10 mouse cellular contexts compared by ENCODE assay signal in the genomic region with DNA sequence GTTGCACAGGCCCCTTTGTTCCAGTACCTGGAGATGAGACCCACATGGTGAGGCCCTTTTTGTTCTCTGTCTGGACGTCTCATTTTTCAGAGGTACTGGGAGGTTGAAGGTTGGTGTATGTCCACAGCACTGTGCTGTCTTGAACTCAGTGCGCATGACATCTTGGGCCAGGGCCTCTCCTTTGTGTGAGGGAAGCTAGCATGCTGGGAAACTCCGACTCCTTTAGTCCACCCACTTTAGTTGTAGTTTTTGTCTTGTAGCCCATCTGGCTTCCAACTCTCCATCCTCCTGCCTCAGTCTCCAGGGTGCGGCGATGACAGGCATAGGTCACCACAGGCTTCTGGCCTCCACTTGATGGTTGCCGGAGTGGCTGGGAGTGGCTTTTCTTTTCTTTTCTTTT. TPM values are rescaled to one million over a fixed set of nuclear protein-coding genes. Genes with fewer than 3 reads are reported as not detected.
A peak's percentile ranks its signal among the peaks of the same experiment; 100 is the strongest.
DNase-seq lines count a peak whose midpoint lies in the region; ATAC-seq lines count a peak whose summit lies in the region.
"Had no signal": no experiment of that assay in that cellular context is flagged by ENCODE, and none has a peak within 500 bp of the region (broad histone marks: within the 10 kb centered on the region; RNA-seq: fewer than 3 reads in every experiment).

No protein-coding gene starts in this region.

- DNase-seq in lung, postnatal 10 days = no peak
- DNase-seq in forebrain, embryonic 10.5 days (ENCODE audit: extremely low spot score, low spot score) = no peak
- DNase-seq in limb, embryonic 11.5 days (ENCODE audit: low spot score) = no peak
- no peak for DNase-seq in thymus, postnatal 25 days
- no peak for DNase-seq in B cell, adult 2 months
- DNase-seq: cerebellum, adult 9-10 months had no signal

- no peaks in the 10 kb centered on the region for H3K27me3 ChIP-seq in lung, embryonic 16.5 days (ENCODE audit: control insufficient read depth, insufficient read depth, low read depth, low read length)
- peaks cover 2% of the 10 kb centered on the region; the same call in 1 of the 2 replicates for H3K27me3 ChIP-seq in forebrain, embryonic 10.5 days (ENCODE audit: poor library complexity, severe bottlenecking)
- no peaks in the 10 kb centered on the region for H3K27me3 ChIP-seq in limb, embryonic 11.5 days (ENCODE audit: control insufficient read depth, insufficient read depth, low read length)
- H3K27me3 ChIP-seq in stomach, embryonic 16.5 days (ENCODE audit: control insufficient read depth, insufficient read depth, low read length) = no peaks in the 10 kb centered on the region

- no peak for ATAC-seq in lung, embryonic 16.5 days (ENCODE audit: low read depth)
- no peak for ATAC-seq in limb, embryonic 11.5 days (ENCODE audit: insufficient number of reproducible peaks, low FRiP score, low TSS enrichment, low read depth)
- ATAC-seq in stomach, embryonic 16.5 days (ENCODE audit: insufficient read depth, low FRiP score) = no peak
- ATAC-seq in frontal cortex, adult (ENCODE audit: low TSS enrichment) = no peak
- ATAC-seq: liver, embryonic 12.5 days had no signal

- no peak overlapping the region for H3K27ac ChIP-seq in lung, embryonic 16.5 days (ENCODE audit: low read length)
- H3K27ac ChIP-seq in forebrain, embryonic 10.5 days = peak overlapping the region; percentile 99
- H3K27ac ChIP-seq in limb, embryonic 11.5 days (replicated peaks; ENCODE audit: low read depth, low read length) = no peak overlapping the region
- H3K27ac ChIP-seq in stomach, embryonic 16.5 days (ENCODE audit: low read length) = peak overlapping the region; percentile 99; the same call in 1 of the 2 replicates

- no peak overlapping the region for H3K4me3 ChIP-seq in lung, embryonic 16.5 days (ENCODE audit: low read length)
- peak overlapping the region; percentile 89 for H3K4me3 ChIP-seq in forebrain, embryonic 10.5 days
- peak overlapping the region; percentile 100 for H3K4me3 ChIP-seq in limb, embryonic 11.5 days (ENCODE audit: low read depth, low read length)
- H3K4me3 ChIP-seq in stomach, embryonic 16.5 days (replicated peaks; ENCODE audit: low read length) = peak overlapping the region; percentile 88
- H3K4me3 ChIP-seq: liver, embryonic 12.5 days had no signal

- H3K9ac ChIP-seq in lung, embryonic 16.5 days (ENCODE audit: low read length) = no peak overlapping the region
- no peak overlapping the region for H3K9ac ChIP-seq in limb, embryonic 11.5 days (ENCODE audit: low read length)
- H3K9ac ChIP-seq in stomach, embryonic 16.5 days (ENCODE audit: low read length) = 0 out of 2 replicates have a peak overlapping the region, but pooled peaks have one; percentile 96
- H3K9ac ChIP-seq: liver, embryonic 12.5 days had no signal

- H3K4me2 ChIP-seq in lung, embryonic 16.5 days (ENCODE audit: low read depth, low read length) = peak overlapping the region; percentile 73; the same call in 1 of the 2 replicates
- H3K4me2 ChIP-seq in limb, embryonic 11.5 days (ENCODE audit: low read depth, severe bottlenecking) = peak overlapping the region; percentile 96; the same call in 1 of the 2 replicates
- peak overlapping the region; percentile 61 for H3K4me2 ChIP-seq in stomach, embryonic 16.5 days (ENCODE audit: low read depth, low read length)

- peaks cover 9% of the 10 kb centered on the region for H3K36me3 ChIP-seq in lung, embryonic 16.5 days (ENCODE audit: control insufficient read depth, insufficient read depth, low read length)
- peaks cover 75% of the 10 kb centered on the region for H3K36me3 ChIP-seq in forebrain, embryonic 10.5 days (replicated peaks)
- peaks cover 14% of the 10 kb centered on the region for H3K36me3 ChIP-seq in limb, embryonic 11.5 days (ENCODE audit: control insufficient read depth, insufficient read depth, low read length)
- H3K36me3 ChIP-seq in stomach, embryonic 16.5 days (ENCODE audit: control insufficient read depth, insufficient read depth, low read length) = peaks cover 12% of the 10 kb centered on the region

- H3K4me1 ChIP-seq in lung, embryonic 16.5 days (replicated peaks; ENCODE audit: control insufficient read depth, insufficient read depth, low read length) = peaks cover 30% of the 10 kb centered on the region
- peaks cover 49% of the 10 kb centered on the region for H3K4me1 ChIP-seq in forebrain, embryonic 10.5 days
- H3K4me1 ChIP-seq in limb, embryonic 11.5 days (ENCODE audit: control insufficient read depth, insufficient read depth, low read length) = peaks cover 19% of the 10 kb centered on the region
- H3K4me1 ChIP-seq in stomach, embryonic 16.5 days (ENCODE audit: control insufficient read depth, insufficient read depth, low read length) = peaks cover 36% of the 10 kb centered on the region

- 85% methylated on average over 6 of the region's 6 CpGs for WGBS in lung, embryonic 16.5 days
- WGBS in forebrain, embryonic 10.5 days = 79% methylated on average over 6 of the region's 6 CpGs
- 91% methylated on average over 6 of the region's 6 CpGs for WGBS in limb, embryonic 11.5 days
- WGBS in stomach, embryonic 16.5 days = 90% methylated on average over 6 of the region's 6 CpGs

- no peaks in the 10 kb centered on the region for H3K9me3 ChIP-seq in lung, embryonic 16.5 days (ENCODE audit: control insufficient read depth, low read length)
- H3K9me3 ChIP-seq in forebrain, embryonic 10.5 days = peaks cover 12% of the 10 kb centered on the region
- H3K9me3 ChIP-seq in limb, embryonic 11.5 days (ENCODE audit: control insufficient read depth, low read length) = no peaks in the 10 kb centered on the region
- no peaks in the 10 kb centered on the region for H3K9me3 ChIP-seq in stomach, embryonic 16.5 days (replicated peaks; ENCODE audit: control insufficient read depth, low read length)

RNA-seq across cellular contexts. Expression of a gene that starts 4.5 kb away (rescaled TPM):
- polyA plus RNA-seq in lung, embryonic 16.5 days (2015; fragmentation: Nextera tagmentation; extraction: Ambion mirVana) = 181 and 222 TPM in 2 replicates
- polyA plus RNA-seq in forebrain, embryonic 10.5 days (2016; fragmentation: Nextera tagmentation; extraction: Ambion mirVana) = 676 and 689 TPM in 2 replicates
- polyA plus RNA-seq in limb, embryonic 11.5 days (2014; fragmentation: Nextera tagmentation; extraction: Ambion mirVana) = 678 and 708 TPM in 2 replicates
- polyA plus RNA-seq in stomach, embryonic 16.5 days (2015; fragmentation: Nextera tagmentation; extraction: Ambion mirVana) = 161 and 176 TPM in 2 replicates

RNA-seq across cellular contexts. Expression of a gene that starts 58.1 kb away (rescaled TPM):
- polyA plus RNA-seq in lung, embryonic 16.5 days (2015; fragmentation: Nextera tagmentation; extraction: Ambion mirVana) = 16,153 and 18,603 TPM in 2 replicates
- 12,867 and 12,868 TPM in 2 replicates for polyA plus RNA-seq in forebrain, embryonic 10.5 days (2016; fragmentation: Nextera tagmentation; extraction: Ambion mirVana)
- 16,455 and 16,911 TPM in 2 replicates for polyA plus RNA-seq in limb, embryonic 11.5 days (2014; fragmentation: Nextera tagmentation; extraction: Ambion mirVana)
- 14,659 and 15,131 TPM in 2 replicates for polyA plus RNA-seq in stomach, embryonic 16.5 days (2015; fragmentation: Nextera tagmentation; extraction: Ambion mirVana)

Comparison
In these comparisons a context has a peak if more than half of its experiments do, and no peak if none do; other contexts are left out.
1. H3K27ac ChIP-seq: peak in forebrain, embryonic 10.5 days (single experiment) and stomach, embryonic 16.5 days (single experiment); none in lung, embryonic 16.5 days (single experiment) and limb, embryonic 11.5 days (single experiment).
2. Peak in every context shown above with its lines, with median percentiles within 50 percentile points of each other: H3K4me2 ChIP-seq.